Mouse (Mus musculus): ENCODE results near the gene Bmp7. TPM values are rescaled to one million over a fixed set of nuclear protein-coding genes. Genes with fewer than 3 reads are reported as not detected.

Bmp7 gene
- polyA plus RNA-seq, 1 experiment from 2014 or later = 0.04 TPM

GRCm38 (mm10) chr2:172862850-172863468, 77.2 kb downstream of the Bmp7 start:
- Histone ChIP-seq H3K4me3 (ENCODE audit: inconsistent target) (no peak overlapping the region), H3K79me2 (ENCODE audit: inconsistent target) (no peaks in the 10 kb centered on the region), H3K27ac (no peak overlapping the region), H3K36me3 (ENCODE audit: inconsistent target) (no peaks in the 10 kb centered on the region)
- WGBS (ENCODE audit: missing documents) = 62% methylated on average over 29 of the region's 29 CpGs

- Histone ChIP-seq H3K36me3 (ENCODE audit: inconsistent target) (no peaks in the 10 kb centered on the region), H3K79me2 (ENCODE audit: inconsistent target) (no peaks in the 10 kb centered on the region), H3K27ac (no peak overlapping the region), H3K4me3 (ENCODE audit: inconsistent target) (no peak overlapping the region)
- 82% methylated on average over 16 of the region's 19 CpGs for WGBS (ENCODE audit: missing documents)
These were observed 77.7 kb downstream of the Bmp7 start for GRCm38 (mm10) chr2:172862424-172862823.

GRCm38 (mm10) chr2:172861590-172861989, 78.5 kb downstream of the Bmp7 start:
- WGBS (ENCODE audit: missing documents) = 84% methylated on average over 14 of the region's 14 CpGs
- Histone ChIP-seq H3K27ac (no peak overlapping the region), H3K36me3 (ENCODE audit: inconsistent target) (no peaks in the 10 kb centered on the region), H3K4me3 (ENCODE audit: inconsistent target) (no peak overlapping the region), H3K79me2 (ENCODE audit: inconsistent target) (no peaks in the 10 kb centered on the region)

GRCm38 (mm10) chr2:172860593-172860992, 79.5 kb downstream of the Bmp7 start:
- Histone ChIP-seq H3K36me3 (ENCODE audit: inconsistent target) (no peaks in the 10 kb centered on the region), H3K79me2 (ENCODE audit: inconsistent target) (no peaks in the 10 kb centered on the region), H3K27ac (no peak overlapping the region), H3K4me3 (ENCODE audit: inconsistent target) (no peak overlapping the region)
- WGBS (ENCODE audit: missing documents) = 95% methylated on average over 8 of the region's 8 CpGs

- Histone ChIP-seq H3K27ac (no peak overlapping the region), H3K4me3 (ENCODE audit: inconsistent target) (no peak overlapping the region), H3K36me3 (ENCODE audit: inconsistent target) (no peaks in the 10 kb centered on the region), H3K79me2 (ENCODE audit: inconsistent target) (no peaks in the 10 kb centered on the region)
- 81% methylated on average over 7 of the region's 7 CpGs for WGBS (ENCODE audit: missing documents)
These were observed 80.0 kb downstream of the Bmp7 start for GRCm38 (mm10) chr2:172860104-172860503.

GRCm38 (mm10) chr2:172857048-172857447, 83.1 kb downstream of the Bmp7 start:
- no peak overlapping the region for H3K4me3 ChIP-seq (ENCODE audit: inconsistent target)
- no peak overlapping the region for H3K27ac ChIP-seq
- no peaks in the 10 kb centered on the region for H3K79me2 ChIP-seq (ENCODE audit: inconsistent target)
- 85% methylated on average over 10 of the region's 10 CpGs for WGBS (ENCODE audit: missing documents)
- H3K36me3 ChIP-seq (ENCODE audit: inconsistent target) = no peaks in the 10 kb centered on the region

GRCm38 (mm10) chr2:172856549-172856948, 83.6 kb downstream of the Bmp7 start:
- WGBS (ENCODE audit: missing documents) = 100% methylated on average over 2 of the region's 2 CpGs
- no peak overlapping the region for H3K27ac ChIP-seq

GRCm38 (mm10) chr2:172854136-172854535, 86.0 kb downstream of the Bmp7 start:
- Histone ChIP-seq H3K79me2 (ENCODE audit: inconsistent target) (no peaks in the 10 kb centered on the region), H3K27ac (no peak overlapping the region), H3K4me3 (ENCODE audit: inconsistent target) (no peak overlapping the region), H3K36me3 (ENCODE audit: inconsistent target) (no peaks in the 10 kb centered on the region)
- 58% methylated on average over 2 of the region's 2 CpGs for WGBS (ENCODE audit: missing documents)

More at GRCm38 (mm10) chr2:172856549-172856948, 83.6 kb downstream of the Bmp7 start:
- Histone ChIP-seq H3K79me2 (ENCODE audit: inconsistent target) (no peaks in the 10 kb centered on the region), H3K4me3 (ENCODE audit: inconsistent target) (no peak overlapping the region), H3K36me3 (ENCODE audit: inconsistent target) (no peaks in the 10 kb centered on the region)

GRCm38 (mm10) chr2:172851773-172852172, 88.3 kb downstream of the Bmp7 start:
- Histone ChIP-seq H3K36me3 (ENCODE audit: inconsistent target) (no peaks in the 10 kb centered on the region), H3K79me2 (ENCODE audit: inconsistent target) (no peaks in the 10 kb centered on the region), H3K4me3 (ENCODE audit: inconsistent target) (no peak overlapping the region), H3K27ac (no peak overlapping the region)
- 12% methylated on average over 11 of the region's 11 CpGs for WGBS (ENCODE audit: missing documents)

GRCm38 (mm10) chr2:172848193-172848592, 91.9 kb downstream of the Bmp7 start:
- WGBS (ENCODE audit: missing documents) = 73% methylated on average over 6 of the region's 6 CpGs
- H3K79me2 ChIP-seq (ENCODE audit: inconsistent target) = no peaks in the 10 kb centered on the region
- H3K4me3 ChIP-seq (ENCODE audit: inconsistent target) = no peak overlapping the region
- no peaks in the 10 kb centered on the region for H3K36me3 ChIP-seq (ENCODE audit: inconsistent target)
- no peak overlapping the region for H3K27ac ChIP-seq

- no peak overlapping the region for H3K4me3 ChIP-seq (ENCODE audit: inconsistent target)
- WGBS (ENCODE audit: missing documents) = 91% methylated on average over 4 of the region's 4 CpGs
- H3K79me2 ChIP-seq (ENCODE audit: inconsistent target) = no peaks in the 10 kb centered on the region
- H3K36me3 ChIP-seq (ENCODE audit: inconsistent target) = no peaks in the 10 kb centered on the region
- H3K27ac ChIP-seq = no peak overlapping the region
These were observed 93.9 kb downstream of the Bmp7 start for GRCm38 (mm10) chr2:172846311-172846575.

- Histone ChIP-seq H3K4me3 (ENCODE audit: inconsistent target) (no peak overlapping the region), H3K36me3 (ENCODE audit: inconsistent target) (no peaks in the 10 kb centered on the region), H3K79me2 (ENCODE audit: inconsistent target) (no peaks in the 10 kb centered on the region), H3K27ac (no peak overlapping the region)
- 85% methylated on average over 31 of the region's 31 CpGs for WGBS (ENCODE audit: missing documents)
These were observed 94.4 kb downstream of the Bmp7 start for GRCm38 (mm10) chr2:172845536-172846310.

- Histone ChIP-seq H3K79me2 (ENCODE audit: inconsistent target) (no peaks in the 10 kb centered on the region), H3K36me3 (ENCODE audit: inconsistent target) (no peaks in the 10 kb centered on the region), H3K27ac (no peak overlapping the region), H3K4me3 (ENCODE audit: inconsistent target) (no peak overlapping the region)
- 88% methylated on average over 9 of the region's 9 CpGs for WGBS (ENCODE audit: missing documents)
These were observed 96.2 kb downstream of the Bmp7 start for GRCm38 (mm10) chr2:172843903-172844302.

GRCm38 (mm10) chr2:172842306-172842705, 97.8 kb downstream of the Bmp7 start:
- no peaks in the 10 kb centered on the region for H3K79me2 ChIP-seq (ENCODE audit: inconsistent target)
- H3K4me3 ChIP-seq (ENCODE audit: inconsistent target) = no peak overlapping the region
- no peak overlapping the region for H3K27ac ChIP-seq
- 96% methylated on average over 4 of the region's 4 CpGs for WGBS (ENCODE audit: missing documents)
- no peaks in the 10 kb centered on the region for H3K36me3 ChIP-seq (ENCODE audit: inconsistent target)

- no peaks in the 10 kb centered on the region for H3K79me2 ChIP-seq (ENCODE audit: inconsistent target)
- H3K27ac ChIP-seq = no peak overlapping the region
- 76% methylated on average over 11 of the region's 11 CpGs for WGBS (ENCODE audit: missing documents)
- H3K4me3 ChIP-seq (ENCODE audit: inconsistent target) = no peak overlapping the region
- H3K36me3 ChIP-seq (ENCODE audit: inconsistent target) = no peaks in the 10 kb centered on the region
These were observed 99.0 kb downstream of the Bmp7 start for GRCm38 (mm10) chr2:172840905-172841750.
